Comparison of ENCODE assay signal across 10 mouse cellular contexts in genomic region chr17:28524009-28524695, GRCm38 (mm10). TPM values are rescaled to one million over a fixed set of nuclear protein-coding genes. Genes with fewer than 3 reads are reported as not detected.
DNase-seq lines count a peak whose midpoint lies in the region; ATAC-seq and TF ChIP-seq lines count a peak whose summit lies in the region.
"Had no signal": no experiment of that assay in that cellular context is flagged by ENCODE, and none has a peak within 500 bp of the region (broad histone marks: within the 10 kb centered on the region; RNA-seq: fewer than 3 reads in every experiment).

No protein-coding gene starts in this region.

- H3K36me3 ChIP-seq in heart, embryonic 10.5 days = no peaks in the 10 kb centered on the region
- no peaks in the 10 kb centered on the region for H3K36me3 ChIP-seq in embryonic facial prominence, embryonic 15.5 days
- no peaks in the 10 kb centered on the region for H3K36me3 ChIP-seq in lung, postnatal 0 days (ENCODE audit: insufficient read depth, low read length)

- H3K27ac ChIP-seq in heart, embryonic 10.5 days = no peak overlapping the region
- H3K27ac ChIP-seq in embryonic facial prominence, embryonic 15.5 days (replicated peaks) = peak overlapping the region; percentile 97; the same call in 1 of the 2 replicates
- peak overlapping the region; percentile 99 for H3K27ac ChIP-seq in lung, postnatal 0 days (ENCODE audit: low read length)

- DNase-seq in heart, embryonic 10.5 days (ENCODE audit: low spot score) = no peak
- DNase-seq in heart, postnatal 14 days = no peak
- DNase-seq in 416B (ENCODE audit: low read depth) = peak; percentile 38
- DNase-seq in lung, postnatal 0 days (ENCODE audit: low spot score) = no peak
- DNase-seq in ovary, postnatal 36 days (ENCODE audit: low spot score) = no peak
- DNase-seq in right cerebral cortex, adult 2 months (ENCODE audit: low spot score in 2 of 2) = no peak
- DNase-seq in gastrocnemius, postnatal 14 days = no peak
- DNase-seq: retina, postnatal 1 day had no signal

- intact Hi-C loops in heart, postnatal 14 days (cut with DNase I) = loop anchor here (5.0 kb wide), 1 partner anchor 197 kb away; the partner anchor contains the start of gene Rpl10a
- intact Hi-C loops in gastrocnemius, postnatal 14 days (cut with DNase I; ENCODE audit: low total_unique reads) = loop anchor here (5.0 kb wide), 1 partner anchor 37 kb away; no protein-coding TSS in a partner anchor

- peaks cover 51% of the 10 kb centered on the region for H3K27me3 ChIP-seq in heart, embryonic 10.5 days (ENCODE audit: insufficient read depth, poor library complexity, severe bottlenecking)
- H3K27me3 ChIP-seq in embryonic facial prominence, embryonic 15.5 days = no peaks in the 10 kb centered on the region
- H3K27me3 ChIP-seq in lung, postnatal 0 days (replicated peaks; ENCODE audit: insufficient read depth, low read length) = no peaks in the 10 kb centered on the region

- no peak for ATAC-seq in embryonic facial prominence, embryonic 15.5 days (ENCODE audit: insufficient number of reproducible peaks, low FRiP score, low TSS enrichment, low read depth)
- ATAC-seq in lung, postnatal 0 days = no peak

- H3K4me3 ChIP-seq in heart, embryonic 10.5 days = peak overlapping the region; percentile 75
- H3K4me3 ChIP-seq in embryonic facial prominence, embryonic 15.5 days (replicated peaks) = peak overlapping the region; percentile 72; the same call in 1 of the 2 replicates
- H3K4me3 ChIP-seq in lung, postnatal 0 days (ENCODE audit: low read depth, low read length) = peak overlapping the region; percentile 53

- TF ChIP-seq EP300 in lung, postnatal 0 days (IDR thresholded peaks at IDR 0.05) = no peak

- peak overlapping the region; percentile 96 for H3K4me2 ChIP-seq in embryonic facial prominence, embryonic 15.5 days (replicated peaks)
- peak overlapping the region; percentile 93 for H3K4me2 ChIP-seq in lung, postnatal 0 days (replicated peaks; ENCODE audit: low read depth, low read length)

- peaks cover 27% of the 10 kb centered on the region for H3K4me1 ChIP-seq in heart, embryonic 10.5 days
- H3K4me1 ChIP-seq in embryonic facial prominence, embryonic 15.5 days = peaks cover 37% of the 10 kb centered on the region
- H3K4me1 ChIP-seq in lung, postnatal 0 days (ENCODE audit: insufficient read depth, low read depth, low read length) = peaks cover 21% of the 10 kb centered on the region

- 75% methylated on average over 23 of the region's 23 CpGs for WGBS in heart, embryonic 10.5 days
- 87% methylated on average over 23 of the region's 23 CpGs for WGBS in embryonic facial prominence, embryonic 15.5 days
- 79% methylated on average over 23 of the region's 23 CpGs for WGBS in lung, postnatal 0 days

- H3K9ac ChIP-seq in embryonic facial prominence, embryonic 15.5 days = no peak overlapping the region
- peak overlapping the region; percentile 50; the same call in 1 of the 2 replicates for H3K9ac ChIP-seq in lung, postnatal 0 days (replicated peaks; ENCODE audit: low read depth)

- H3K9me3 ChIP-seq in heart, embryonic 10.5 days = no peaks in the 10 kb centered on the region
- H3K9me3 ChIP-seq in embryonic facial prominence, embryonic 15.5 days (replicated peaks) = no peaks in the 10 kb centered on the region
- no peaks in the 10 kb centered on the region for H3K9me3 ChIP-seq in lung, postnatal 0 days (ENCODE audit: low read length)

- TF ChIP-seq CTCF in lung, postnatal 0 days (IDR thresholded peaks at IDR 0.05) = no peak

RNA-seq across cellular contexts. Expression of gene Armc12, which starts 6.5 kb away (rescaled TPM):
- polyA plus RNA-seq in heart, embryonic 10.5 days (2016; fragmentation: Nextera tagmentation; extraction: Ambion mirVana) = 0.10 TPM in 1 of 2 replicates, not detected in the other
- not detected for total RNA-seq in heart, postnatal 14 days (2021)
- not detected in 2 replicates for polyA plus RNA-seq in embryonic facial prominence, embryonic 15.5 days (2015; fragmentation: Nextera tagmentation; extraction: Ambion mirVana)
- polyA plus RNA-seq in lung, postnatal 0 days (2015; fragmentation: Nextera tagmentation; extraction: Ambion mirVana) = not detected in 2 replicates
- not detected for total RNA-seq in gastrocnemius, postnatal 14 days (2021)
- total RNA-seq: granulocyte monocyte progenitor cell, adult 5-6 weeks had no signal

RNA-seq across cellular contexts. Expression of gene Fkbp5, which starts 6.8 kb away (rescaled TPM):
- polyA plus RNA-seq in heart, embryonic 10.5 days (2016; fragmentation: Nextera tagmentation; extraction: Ambion mirVana) = 16.0 and 21.9 TPM in 2 replicates
- 10 to 100 TPM; 36.9 to 41.0 TPM for total RNA-seq in heart, postnatal 14 days (2021)
- 35.8 and 36.5 TPM in 2 replicates for polyA plus RNA-seq in embryonic facial prominence, embryonic 15.5 days (2015; fragmentation: Nextera tagmentation; extraction: Ambion mirVana)
- 15.8 and 26.9 TPM in 2 replicates for polyA plus RNA-seq in lung, postnatal 0 days (2015; fragmentation: Nextera tagmentation; extraction: Ambion mirVana)
- 100 to 1,000 TPM in 1 of 2 experiments, 1 to 10 TPM in 1; 9.2 to 104 TPM for total RNA-seq in gastrocnemius, postnatal 14 days (2021)

RNA-seq across cellular contexts. Expression of gene Clpsl2, which starts 25.1 kb away (rescaled TPM):
- polyA plus RNA-seq in heart, embryonic 10.5 days (2016; fragmentation: Nextera tagmentation; extraction: Ambion mirVana) = not detected in 2 replicates
- not detected for total RNA-seq in heart, postnatal 14 days (2021)
- polyA plus RNA-seq in embryonic facial prominence, embryonic 15.5 days (2015; fragmentation: Nextera tagmentation; extraction: Ambion mirVana) = not detected in 2 replicates
- not detected in 2 replicates for polyA plus RNA-seq in lung, postnatal 0 days (2015; fragmentation: Nextera tagmentation; extraction: Ambion mirVana)
- total RNA-seq in gastrocnemius, postnatal 14 days (2021) = not detected
- total RNA-seq: granulocyte monocyte progenitor cell, adult 5-6 weeks had no signal

RNA-seq across cellular contexts. Expression of gene Clps, which starts 36.4 kb away (rescaled TPM):
- 0.46 TPM in 1 of 2 replicates, not detected in the other for polyA plus RNA-seq in heart, embryonic 10.5 days (2016; fragmentation: Nextera tagmentation; extraction: Ambion mirVana)
- total RNA-seq in heart, postnatal 14 days (2021) = not detected
- not detected in 2 replicates for polyA plus RNA-seq in embryonic facial prominence, embryonic 15.5 days (2015; fragmentation: Nextera tagmentation; extraction: Ambion mirVana)
- polyA plus RNA-seq in lung, postnatal 0 days (2015; fragmentation: Nextera tagmentation; extraction: Ambion mirVana) = 0.32 and 0.42 TPM in 2 replicates
- not detected for total RNA-seq in gastrocnemius, postnatal 14 days (2021)
- total RNA-seq: granulocyte monocyte progenitor cell, adult 5-6 weeks had no signal

RNA-seq across cellular contexts. Expression of gene Lhfpl5, which starts 51.3 kb away (rescaled TPM):
- 0.25 and 0.41 TPM in 2 replicates for polyA plus RNA-seq in heart, embryonic 10.5 days (2016; fragmentation: Nextera tagmentation; extraction: Ambion mirVana)
- total RNA-seq in heart, postnatal 14 days (2021) = not detected
- polyA plus RNA-seq in embryonic facial prominence, embryonic 15.5 days (2015; fragmentation: Nextera tagmentation; extraction: Ambion mirVana) = 0.59 and 0.64 TPM in 2 replicates
- polyA plus RNA-seq in lung, postnatal 0 days (2015; fragmentation: Nextera tagmentation; extraction: Ambion mirVana) = 0.07 and 0.25 TPM in 2 replicates
- not detected for total RNA-seq in gastrocnemius, postnatal 14 days (2021)
- total RNA-seq: granulocyte monocyte progenitor cell, adult 5-6 weeks had no signal
